Mouse (Mus musculus) cerebellum, adult (tissue): Measurements from ENCODE around the gene Eno3.
A peak's percentile ranks its signal among the peaks of the same experiment; 100 is the strongest.

Source experiments
- ATAC-seq: cut with Nextera tagmentation; 2 replicates; pipeline ENCODE4 v1.9.2; 2017; ENCODE audit warnings: mild to moderate bottlenecking, moderate library complexity, mixed read lengths; ENCODE audit not compliant: insufficient number of reproducible peaks, low FRiP score, low TSS enrichment

Gene Eno3

DNA sequence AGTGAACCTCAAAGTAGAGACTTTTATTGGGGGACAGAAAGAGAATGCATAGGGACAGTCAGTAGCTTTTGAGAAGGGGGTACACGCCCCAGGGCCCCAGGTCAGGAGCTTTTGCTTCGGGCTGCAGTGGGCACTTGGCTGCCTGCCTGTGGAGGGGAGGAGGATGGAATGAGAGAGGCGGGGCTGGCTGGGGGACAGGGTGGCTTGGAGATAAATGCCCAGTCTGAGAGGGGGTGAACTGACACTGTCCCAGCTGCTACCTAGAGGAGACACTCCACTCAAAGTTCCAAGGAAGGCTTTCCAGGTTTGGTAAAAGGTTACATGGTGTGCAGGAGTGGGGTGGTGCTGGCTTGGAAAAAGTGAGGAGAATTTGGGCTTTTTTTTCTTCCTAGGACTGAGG is at the start of gene Eno3:
TSS of gene Eno3 (plus strand) at position 239 of the 400 bp plus-strand sequence.
- no peak for ATAC-seq

GRCm38 (mm10) chr11:70607611-70608010 is 49.4 kb upstream of the Eno3 start:
- no peak for ATAC-seq

GRCm38 (mm10) chr11:70608381-70609066 is 48.5 kb upstream of the Eno3 start:
- no peak for ATAC-seq

DNA sequence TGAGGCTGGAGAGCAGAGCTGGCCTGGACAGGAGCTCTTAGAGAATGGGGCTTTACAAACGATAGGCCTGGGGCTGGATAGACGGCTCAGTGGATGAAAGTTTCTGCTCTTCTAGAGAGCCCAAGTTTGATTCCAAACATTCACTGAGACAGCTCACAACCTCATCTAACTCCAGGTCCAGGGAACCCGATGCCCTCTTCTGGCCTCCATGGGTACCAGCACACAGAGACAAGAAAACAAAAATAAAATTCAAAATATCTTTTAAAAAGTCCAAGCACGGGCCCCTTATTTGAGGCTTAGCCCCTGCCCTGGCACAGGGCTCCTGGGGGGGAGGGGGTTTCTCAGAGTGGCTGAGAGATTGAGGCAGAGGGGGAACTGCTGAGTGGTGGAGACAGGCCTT is 46.2 kb upstream of the Eno3 start:
- no peak for ATAC-seq

GRCm38 (mm10) chr11:70612505-70612904 is 44.5 kb upstream of the Eno3 start:
- no peak for ATAC-seq

DNA sequence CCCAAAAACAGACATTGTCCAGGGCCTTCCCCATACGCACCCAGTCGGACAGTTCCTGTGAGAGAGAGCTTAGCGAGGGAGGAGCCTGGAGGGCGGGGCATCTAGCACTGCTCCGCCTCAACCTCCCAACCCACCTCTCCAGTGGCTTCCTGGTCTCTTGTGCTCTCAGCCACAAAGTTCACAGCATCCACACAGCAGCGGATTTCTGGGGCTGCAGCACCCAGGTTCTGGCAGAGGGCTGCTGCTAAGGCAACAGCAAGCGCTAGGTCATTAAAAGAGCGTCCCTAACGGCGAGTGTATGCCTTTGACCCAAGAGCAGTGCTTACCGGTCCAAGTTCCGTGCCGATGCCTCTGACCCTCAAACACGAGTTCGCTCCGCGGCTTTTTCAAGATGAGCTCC is 41.9 kb upstream of the Eno3 start:
- ATAC-seq = peak; percentile 58; the same call in 1 of the 2 replicates

- no peak for ATAC-seq
Observed at GRCm38 (mm10) chr11:70615516-70616093, 41.4 kb upstream of the Eno3 start, which contains the start of gene 4930544D05Rik. Gene 4930544D05Rik (plus strand): TSS chr11:70615848.

DNA sequence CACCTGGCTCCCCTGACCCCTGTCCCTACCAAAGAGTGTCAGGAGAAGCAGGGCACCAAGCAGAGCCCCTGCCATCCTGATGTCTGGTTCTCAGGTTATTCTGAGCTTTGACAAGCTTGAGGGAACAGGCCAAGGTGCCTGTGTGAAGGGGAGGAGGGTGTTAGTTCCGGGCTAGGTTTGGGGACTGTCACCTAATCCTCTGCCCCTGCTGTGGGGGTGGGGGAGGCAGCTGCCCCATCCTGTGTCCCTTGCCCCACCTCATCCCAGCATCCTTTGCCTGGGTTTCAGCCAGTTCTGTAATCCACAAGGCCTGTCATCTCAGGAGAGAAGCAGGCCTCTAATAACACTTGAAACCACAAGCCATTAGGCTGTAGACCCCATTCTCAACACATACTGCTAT is 37.9 kb upstream of the Eno3 start, which contains the start of gene Chrne:
TSS of gene Chrne (minus strand) at position 116 of the 400 bp plus-strand sequence.
- ATAC-seq = no peak

DNA sequence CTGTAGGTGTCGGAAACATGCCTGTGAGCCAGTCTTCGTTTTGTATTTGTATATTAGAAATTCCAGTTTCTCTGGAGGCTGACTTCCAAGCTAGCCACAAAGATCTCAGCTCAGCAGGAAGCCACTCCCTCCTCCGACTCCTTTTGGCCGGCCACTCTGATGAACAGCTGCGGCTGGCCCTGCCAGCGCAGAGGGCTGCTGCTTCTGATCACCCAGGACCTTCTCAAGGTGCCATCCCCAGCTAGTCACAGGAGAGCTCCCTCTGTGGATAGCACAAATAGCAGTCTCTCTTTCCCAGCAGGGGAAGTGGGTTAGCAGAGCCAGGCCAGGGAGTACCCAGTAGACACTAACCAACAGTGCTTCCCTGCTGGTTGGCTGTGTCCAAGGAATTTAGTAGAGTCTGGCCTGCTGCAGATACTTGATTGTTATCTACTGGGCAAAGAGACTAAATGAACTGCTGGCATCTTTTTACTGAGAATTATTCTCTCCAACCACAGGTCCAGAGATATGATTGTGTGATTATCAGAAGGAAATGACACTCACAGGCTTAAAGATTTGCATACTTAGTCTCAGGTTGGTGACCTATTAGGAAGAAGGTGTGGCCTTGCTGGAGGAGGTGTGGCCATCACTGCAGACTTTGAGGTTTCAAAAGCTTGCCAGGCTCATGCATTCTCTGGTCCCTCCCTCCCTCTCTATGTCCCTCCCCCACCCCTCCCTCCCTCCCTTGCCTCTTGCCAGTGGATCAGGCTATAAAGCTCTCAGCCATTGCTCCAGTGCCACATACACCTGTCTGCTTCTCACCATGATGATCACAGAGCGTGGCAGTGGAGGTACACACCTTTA is 34.8 kb upstream of the Eno3 start:
- no peak for ATAC-seq

DNA sequence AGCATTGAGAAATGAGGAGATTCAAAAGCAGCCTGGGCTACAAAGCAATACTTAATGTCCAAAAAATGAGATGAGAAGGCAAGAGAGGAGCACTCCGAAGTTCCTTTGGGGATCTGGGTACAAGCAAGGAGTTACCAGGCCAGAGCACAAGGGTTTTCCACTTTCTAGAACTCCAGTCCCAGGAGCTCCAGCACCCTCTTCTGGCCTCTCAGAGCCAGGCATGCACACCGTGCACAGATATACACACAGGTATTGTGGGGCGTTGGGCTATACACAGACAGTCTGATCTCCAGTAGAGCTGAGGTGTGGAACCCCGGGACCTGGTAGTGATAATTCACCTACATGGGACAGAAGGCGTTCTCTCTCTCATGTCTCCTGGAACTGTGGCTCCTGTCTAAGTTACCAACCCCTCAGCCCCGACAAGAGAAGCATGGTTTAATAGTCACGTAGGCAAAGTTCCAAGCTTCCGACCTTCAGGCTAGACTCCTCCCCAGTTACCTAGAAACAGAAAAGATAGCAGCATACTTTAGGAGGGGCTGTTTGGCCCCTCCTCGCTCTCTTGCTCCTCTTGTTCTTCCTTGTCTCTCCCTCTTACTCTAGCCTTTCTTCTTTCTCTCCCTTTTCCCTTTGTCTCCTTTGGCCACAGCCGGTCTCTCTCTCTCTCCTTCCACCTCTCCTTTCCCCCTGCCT is 33.8 kb upstream of the Eno3 start:
- ATAC-seq = no peak

DNA sequence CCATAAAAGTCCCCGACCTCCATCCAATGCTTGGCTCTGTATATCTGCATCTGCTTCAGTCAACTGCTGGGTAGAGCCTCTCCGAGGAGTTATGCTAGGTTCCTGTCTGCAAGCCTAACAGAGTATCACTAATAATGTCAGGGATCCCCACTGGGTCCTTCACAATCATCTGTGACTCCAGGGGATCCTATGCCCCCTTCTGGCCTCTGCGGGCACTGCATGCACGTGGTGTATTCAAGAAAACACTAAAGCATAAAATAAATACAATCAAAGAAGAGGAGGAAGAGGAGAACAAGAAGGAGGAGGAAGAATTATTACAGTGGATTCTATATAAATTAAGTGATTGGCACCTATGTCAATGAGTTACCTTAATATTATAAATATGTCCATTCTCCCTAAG is 31.5 kb upstream of the Eno3 start:
- no peak for ATAC-seq

DNA sequence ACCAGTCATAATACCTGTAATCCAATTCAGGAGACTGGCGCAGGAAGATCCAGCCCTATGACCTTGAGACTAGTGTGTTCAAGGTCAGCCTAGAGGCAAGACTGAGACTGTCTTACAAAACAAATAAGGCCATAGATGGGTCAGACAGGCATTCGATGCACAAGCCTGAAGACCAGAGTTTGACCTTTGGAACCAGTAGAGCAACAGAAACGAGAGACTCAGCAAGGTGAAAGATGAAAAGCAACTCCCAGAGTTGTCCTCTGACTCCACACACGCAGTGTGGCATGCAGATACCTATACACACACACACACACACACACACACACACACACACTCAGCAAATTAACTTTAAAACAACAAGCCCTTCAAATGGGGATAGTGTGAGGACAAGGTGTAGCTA is 30.1 kb upstream of the Eno3 start:
- ATAC-seq = no peak

- no peak for ATAC-seq
Observed at GRCm38 (mm10) chr11:70628431-70628830, 28.6 kb upstream of the Eno3 start.

GRCm38 (mm10) chr11:70629557-70629956 is 27.4 kb upstream of the Eno3 start:
- ATAC-seq = no peak

DNA sequence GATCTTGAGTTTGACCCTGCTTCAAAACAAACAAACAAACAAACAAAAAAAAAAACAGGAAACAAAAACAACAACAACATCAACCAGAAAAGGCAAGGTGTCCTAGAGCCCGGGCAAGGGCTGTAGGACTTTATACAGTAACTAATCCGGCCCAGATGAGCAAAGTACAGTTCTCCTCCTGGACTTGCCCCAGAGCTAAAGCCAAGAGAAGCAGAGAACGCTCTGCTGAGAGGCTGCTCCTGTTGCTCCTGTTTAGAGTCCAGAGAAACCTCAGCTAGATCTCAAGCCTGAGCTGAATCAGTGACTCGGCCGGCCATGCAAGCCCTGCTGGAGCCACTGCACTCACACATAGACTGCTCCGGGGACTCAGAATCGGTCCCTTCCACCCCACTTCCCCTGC is 26.9 kb upstream of the Eno3 start:
- ATAC-seq = no peak

- ATAC-seq = no peak
Observed at GRCm38 (mm10) chr11:70635601-70636000, 21.4 kb upstream of the Eno3 start.

GRCm38 (mm10) chr11:70637764-70638163 is 19.2 kb upstream of the Eno3 start:
- ATAC-seq = no peak

DNA sequence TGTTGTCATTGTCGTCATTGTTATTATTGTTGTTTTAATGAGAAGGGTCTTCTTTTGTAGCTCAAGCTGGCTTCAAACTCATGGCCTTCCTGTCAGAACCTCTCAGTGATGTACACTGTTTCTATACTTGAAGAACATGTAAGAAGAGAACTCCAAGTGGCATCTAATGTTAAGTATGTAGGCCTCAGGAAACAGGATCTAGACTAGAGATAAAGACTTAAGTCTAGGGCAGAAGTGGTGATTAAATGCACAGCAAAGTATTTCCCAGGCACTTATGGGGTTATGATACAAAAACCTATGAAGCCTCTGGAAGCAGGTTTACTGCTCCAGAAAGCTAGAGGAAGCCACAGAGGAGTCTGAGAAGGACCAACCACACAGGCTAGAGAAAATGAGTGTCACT is 18.7 kb upstream of the Eno3 start:
- no peak for ATAC-seq

GRCm38 (mm10) chr11:70638714-70639278 is 18.2 kb upstream of the Eno3 start, which contains the start of gene Gp1ba:
Gene Gp1ba (plus strand): TSS chr11:70639122.
- no peak for ATAC-seq

DNA sequence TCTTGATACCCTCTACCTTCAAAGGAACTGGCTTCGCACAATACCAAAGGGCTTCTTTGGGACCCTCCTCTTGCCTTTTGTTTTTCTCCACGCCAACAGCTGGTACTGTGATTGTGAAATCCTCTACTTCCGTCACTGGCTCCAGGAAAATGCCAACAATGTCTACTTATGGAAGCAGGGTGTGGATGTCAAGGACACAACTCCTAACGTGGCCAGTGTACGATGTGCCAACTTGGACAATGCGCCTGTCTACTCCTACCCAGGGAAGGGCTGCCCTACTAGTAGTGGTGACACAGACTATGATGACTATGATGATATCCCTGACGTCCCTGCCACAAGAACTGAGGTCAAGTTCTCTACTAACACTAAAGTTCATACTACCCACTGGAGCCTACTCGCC is 17.0 kb upstream of the Eno3 start:
- ATAC-seq = no peak
